Mouse (Mus musculus) erythroblast, embryonic 14.5 days (primary cell): Measurements from ENCODE around the gene Gpsm3. TPM values are rescaled to one million over a fixed set of nuclear protein-coding genes. Genes with fewer than 3 reads are reported as not detected.
"Not testable (repeated sequence)": the region's sequence is repeated elsewhere in the genome, so short reads cannot be mapped to it uniquely, and the experiment has no call there.

Experiments used
- H3K27me3 ChIP-seq: 2 replicates; pipeline ENCODE4 v1.6.1; 2012; ENCODE audit warnings: inconsistent platforms; ENCODE audit not compliant: control insufficient read depth
- H3K36me3 ChIP-seq: 2 replicates; pipeline ENCODE4 v1.6.1; 2012; ENCODE audit warnings: mild to moderate bottlenecking, inconsistent platforms; ENCODE audit not compliant: control insufficient read depth
- H3K4me1 ChIP-seq: 2 replicates; pipeline ENCODE4 v1.6.1; 2012; ENCODE audit warnings: inconsistent platforms; ENCODE audit not compliant: control insufficient read depth
- H3K4me3 ChIP-seq: replicated peaks from 2 replicates; pipeline ENCODE3; 2012; ENCODE audit warnings: moderate library complexity, mild to moderate bottlenecking, inconsistent platforms
- H3K9me3 ChIP-seq: 2 replicates; pipeline ENCODE4 v1.6.1; 2012; ENCODE audit warnings: low read length, inconsistent platforms, mixed read lengths; ENCODE audit not compliant: control insufficient read depth
- GATA1 ChIP-seq: IDR thresholded peaks from 2 replicates; pipeline ENCODE4 v1.6.1; 2012; ENCODE audit warnings: low read length, inconsistent platforms, mixed read lengths
- TAL1 ChIP-seq: IDR thresholded peaks from 3 replicates; pipeline ENCODE4 v1.6.1; 2012; ENCODE audit warnings: low read length, inconsistent platforms, mixed read lengths
- polyA plus RNA-seq: library from polyadenylated mRNA; stranded (reverse); fragments of >175 nt; gene quantifications from 2 replicates; pipeline ENCODE4 v1.2.3, GENCODE M21; 2012

Gene Gpsm3
- polyA plus RNA-seq, result 1.2 and 1.3 TPM in 2 replicates

DNA sequence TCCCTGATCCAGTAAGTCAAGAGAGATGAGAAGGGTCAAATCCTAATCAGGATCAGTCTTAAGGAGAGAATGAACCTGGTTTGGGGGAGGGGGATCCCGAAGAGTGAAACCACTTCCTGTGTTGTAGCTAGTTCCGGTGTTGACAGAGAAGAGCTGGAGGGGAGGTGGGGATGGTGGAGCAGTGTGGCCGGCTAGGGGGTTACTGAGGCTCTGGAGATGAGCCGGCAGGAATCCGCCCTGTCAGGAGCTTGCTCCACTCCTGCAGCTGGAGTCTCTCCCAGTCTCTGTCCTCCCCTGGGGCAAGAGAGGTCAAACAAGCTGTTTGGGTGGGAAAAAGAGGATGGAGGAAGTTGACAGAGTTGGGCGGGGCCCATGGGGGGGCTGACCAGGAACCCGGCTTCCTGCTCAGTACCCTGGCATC is at the start of gene Gpsm3:
Gpsm3 (plus strand) TSS at position 126 of the 421 bp plus-strand sequence.
- Histone ChIP-seq H3K27me3 (peaks cover 26% of the 10 kb centered on the region), H3K36me3 (peaks cover 10% of the 10 kb centered on the region), H3K4me1 (peaks cover 79% of the 10 kb centered on the region), H3K9me3 (no peaks in the 10 kb centered on the region), H3K4me3 (no peak within 1 kb of the TSS)
- TF ChIP-seq GATA1, result no peak
- no peak for TF ChIP-seq TAL1

DNA sequence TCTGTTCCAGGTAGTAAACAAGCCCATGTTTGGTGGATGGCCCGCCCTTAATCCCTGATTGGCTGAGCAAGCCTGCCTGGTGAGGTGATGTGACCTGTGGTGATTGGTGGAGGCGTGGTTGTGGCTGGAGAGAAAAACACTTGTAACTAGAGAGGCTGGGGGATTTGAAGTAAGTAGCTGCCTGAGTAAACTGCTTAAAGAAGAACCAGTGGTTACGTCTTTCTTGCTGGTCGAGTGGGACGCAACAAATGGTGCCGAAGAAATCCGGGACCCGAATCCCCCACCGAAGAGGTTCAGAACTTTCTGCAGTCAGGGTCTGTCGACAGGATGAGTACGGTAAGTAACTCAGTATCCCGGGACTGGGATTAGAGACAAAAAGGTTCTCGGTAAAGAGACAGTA is 46.0 kb upstream of the Gpsm3 start:
- not testable (repeated sequence) for H3K27me3 ChIP-seq, H3K4me1 ChIP-seq, H3K4me3 ChIP-seq, H3K9me3 ChIP-seq, H3K36me3 ChIP-seq

DNA sequence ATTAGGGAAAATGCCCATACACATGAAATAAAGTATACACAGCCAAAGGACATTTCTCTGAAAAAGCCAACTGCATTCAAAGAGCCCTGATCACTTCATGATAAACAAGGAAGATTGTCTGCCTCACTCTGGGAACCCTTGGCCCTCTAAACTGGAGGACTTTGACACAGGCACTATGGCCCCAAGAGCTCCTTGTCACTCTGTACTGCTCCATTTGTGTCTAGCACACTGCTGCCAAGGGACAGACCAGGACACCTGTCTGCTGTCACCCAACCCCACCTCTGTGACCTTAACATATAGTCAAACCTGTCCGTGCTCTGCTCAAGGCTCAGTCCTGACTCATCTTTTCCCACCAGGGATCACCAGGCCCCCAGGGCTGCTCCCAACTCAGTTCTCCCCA is 42.8 kb upstream of the Gpsm3 start:
- TF ChIP-seq GATA1 (no peak), TAL1 (no peak)
- Histone ChIP-seq H3K9me3 (no peaks in the 10 kb centered on the region), H3K4me3 (no peak overlapping the region), H3K27me3 (no peaks in the 10 kb centered on the region), H3K36me3 (no peaks in the 10 kb centered on the region), H3K4me1 (no peaks in the 10 kb centered on the region)

DNA sequence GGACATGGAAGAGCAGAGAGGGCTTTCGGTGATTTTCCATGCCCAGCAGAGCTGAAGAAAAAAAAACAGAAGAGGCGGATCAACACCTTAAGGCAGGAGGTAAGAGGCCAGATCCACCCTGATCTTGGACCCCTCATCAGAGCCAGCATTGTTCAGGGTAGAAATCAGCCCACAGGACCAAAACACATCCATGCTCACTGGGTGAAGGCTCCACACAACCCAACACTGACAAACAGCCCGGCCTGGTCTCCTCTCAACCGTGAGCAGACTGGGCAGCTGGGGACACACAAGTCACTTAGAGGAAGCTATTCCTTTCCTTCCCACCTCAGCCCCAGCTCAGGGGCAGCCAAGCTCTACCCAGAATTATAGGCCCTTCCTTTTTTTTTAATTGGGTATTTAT is 42.0 kb upstream of the Gpsm3 start:
- Histone ChIP-seq H3K4me1 (no peaks in the 10 kb centered on the region), H3K36me3 (no peaks in the 10 kb centered on the region), H3K4me3 (no peak overlapping the region), H3K9me3 (no peaks in the 10 kb centered on the region), H3K27me3 (no peaks in the 10 kb centered on the region)
- TF ChIP-seq TAL1, result no peak
- no peak for TF ChIP-seq GATA1

DNA sequence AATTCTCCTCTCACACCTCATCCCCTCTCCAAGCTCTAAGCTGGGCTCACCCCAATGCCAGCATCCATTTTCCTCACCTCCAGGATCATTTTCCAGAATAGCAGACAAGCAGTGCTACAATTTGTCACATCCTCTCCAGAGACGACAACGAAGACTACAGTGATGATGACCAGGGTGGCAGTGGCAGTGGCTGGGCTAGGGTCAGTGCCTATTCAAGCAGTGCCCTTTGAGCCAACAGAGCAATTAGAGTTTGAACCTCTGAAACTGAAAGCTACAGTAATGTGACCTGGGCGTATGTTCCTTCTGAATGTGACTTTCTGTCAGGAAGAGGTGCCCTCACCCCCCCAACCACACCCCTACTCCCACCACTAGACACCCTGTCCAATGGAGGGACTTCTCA is 40.5 kb upstream of the Gpsm3 start:
- H3K27me3 ChIP-seq, result no peaks in the 10 kb centered on the region
- no peak for TF ChIP-seq TAL1
- H3K9me3 ChIP-seq, result no peaks in the 10 kb centered on the region
- H3K36me3 ChIP-seq, result no peaks in the 10 kb centered on the region
- no peak overlapping the region for H3K4me3 ChIP-seq
- H3K4me1 ChIP-seq, result no peaks in the 10 kb centered on the region

DNA sequence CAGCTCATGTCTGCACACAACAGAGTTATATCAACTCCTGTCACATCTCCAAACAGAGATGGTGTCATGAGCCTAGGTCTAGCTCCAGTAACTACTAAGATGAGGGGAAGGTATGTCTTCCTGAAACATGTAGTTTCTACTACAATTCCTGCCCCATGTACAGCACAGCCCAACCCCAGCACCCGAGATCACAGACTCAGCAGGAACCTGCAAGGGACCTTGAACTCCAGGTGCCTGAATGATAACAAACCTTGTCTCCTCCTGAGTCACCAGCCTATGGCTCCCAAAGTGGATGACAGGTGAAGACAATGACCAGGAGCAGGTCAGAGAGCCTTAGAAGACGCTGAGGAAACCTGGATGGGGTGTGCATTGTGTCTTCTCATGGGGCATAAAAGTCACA is 39.8 kb upstream of the Gpsm3 start:
- Histone ChIP-seq H3K4me1 (no peaks in the 10 kb centered on the region), H3K9me3 (no peaks in the 10 kb centered on the region), H3K36me3 (no peaks in the 10 kb centered on the region), H3K4me3 (no peak overlapping the region), H3K27me3 (no peaks in the 10 kb centered on the region)
- TF ChIP-seq TAL1, result no peak
- TF ChIP-seq GATA1, result no peak

DNA sequence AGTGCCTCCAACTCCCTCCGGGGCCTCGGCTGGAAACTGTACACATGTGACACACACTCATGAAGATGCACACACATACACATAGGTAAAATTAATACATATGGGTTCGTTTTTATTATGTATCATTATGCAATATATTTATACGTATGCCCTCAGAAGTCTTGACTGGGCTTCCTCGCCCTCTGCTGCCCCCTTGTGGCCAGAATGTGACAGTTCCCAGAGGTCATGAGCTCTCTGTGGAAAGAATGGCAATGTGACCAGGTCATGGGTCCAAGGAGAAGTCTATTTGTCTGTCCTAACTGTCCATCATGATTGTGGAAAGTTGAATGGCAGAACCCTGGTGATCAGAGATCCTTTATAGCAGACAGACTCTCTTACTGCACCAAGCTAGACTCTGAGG is 34.1 kb upstream of the Gpsm3 start:
- Histone ChIP-seq H3K27me3 (no peaks in the 10 kb centered on the region), H3K36me3 (no peaks in the 10 kb centered on the region), H3K9me3 (no peaks in the 10 kb centered on the region), H3K4me1 (peaks cover 10% of the 10 kb centered on the region), H3K4me3 (no peak overlapping the region)
- TF ChIP-seq GATA1 (no peak), TAL1 (no peak)

DNA sequence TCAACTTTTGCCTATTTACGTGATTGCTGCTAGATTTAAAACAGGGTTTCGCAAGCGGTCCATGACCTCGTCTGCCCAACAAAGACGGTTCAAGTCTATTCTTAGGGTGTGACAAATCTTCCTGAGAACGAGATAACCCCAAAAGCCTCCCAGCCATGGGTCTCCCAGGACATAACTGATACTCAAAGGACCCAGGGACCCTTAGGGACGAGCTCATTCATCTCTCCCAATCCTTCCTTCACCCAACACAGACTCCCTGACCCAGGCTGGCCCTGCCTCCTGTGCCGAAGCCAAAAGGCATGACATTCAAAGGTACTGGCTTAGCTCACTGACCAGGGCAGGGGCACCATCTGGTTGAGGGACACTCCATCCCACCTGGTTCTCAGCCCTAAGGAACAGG is 33.2 kb upstream of the Gpsm3 start:
- H3K4me1 ChIP-seq, result peaks cover 17% of the 10 kb centered on the region
- no peaks in the 10 kb centered on the region for H3K27me3 ChIP-seq
- no peaks in the 10 kb centered on the region for H3K9me3 ChIP-seq
- H3K4me3 ChIP-seq, result no peak overlapping the region
- H3K36me3 ChIP-seq, result no peaks in the 10 kb centered on the region
- TF ChIP-seq GATA1 (no peak), TAL1 (no peak)

DNA sequence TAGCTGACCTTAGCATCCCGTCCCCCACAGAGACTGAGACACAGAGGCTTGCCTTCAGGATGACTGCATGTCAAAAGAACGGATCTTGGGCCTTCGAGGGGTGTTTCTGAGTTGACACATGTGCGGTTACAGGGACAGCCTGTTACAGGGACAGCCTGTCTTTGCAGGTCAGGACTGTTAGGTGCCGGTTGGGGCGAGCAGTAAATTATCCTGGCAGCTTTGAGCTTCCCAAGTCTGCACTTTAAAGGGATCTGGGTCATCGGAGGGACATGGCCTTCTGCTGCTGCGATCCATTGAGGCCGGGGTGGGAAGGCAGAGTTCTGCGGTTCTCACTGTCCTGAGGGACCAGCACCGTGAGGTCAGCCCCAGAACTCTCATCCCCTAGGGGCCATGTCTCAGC is 32.2 kb upstream of the Gpsm3 start:
- Histone ChIP-seq H3K36me3 (no peaks in the 10 kb centered on the region), H3K27me3 (no peaks in the 10 kb centered on the region), H3K9me3 (no peaks in the 10 kb centered on the region), H3K4me1 (peaks cover 18% of the 10 kb centered on the region), H3K4me3 (no peak overlapping the region)
- TF ChIP-seq GATA1 (no peak), TAL1 (no peak)

DNA sequence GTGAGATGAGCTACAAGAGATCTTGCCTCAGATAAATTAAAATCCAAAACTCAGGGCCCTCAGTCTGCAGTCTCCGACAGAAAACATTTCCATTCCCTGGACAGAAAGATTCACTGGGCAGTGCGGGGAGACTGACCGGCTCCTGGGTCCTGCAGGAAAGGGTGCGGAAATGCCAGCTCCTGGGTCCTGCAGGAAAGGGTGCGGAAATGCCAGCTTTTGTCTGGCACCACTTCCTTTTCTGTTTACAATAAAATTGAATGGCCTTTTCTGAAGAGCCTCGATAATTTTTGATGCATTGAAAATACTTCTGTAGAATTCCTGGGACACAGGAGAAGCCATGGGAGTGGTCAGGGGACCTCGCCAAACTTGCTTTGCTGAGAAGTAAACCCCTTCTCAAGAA is 30.5 kb upstream of the Gpsm3 start:
- Histone ChIP-seq H3K4me1 (peaks cover 21% of the 10 kb centered on the region), H3K36me3 (no peaks in the 10 kb centered on the region), H3K4me3 (no peak overlapping the region), H3K9me3 (no peaks in the 10 kb centered on the region), H3K27me3 (peaks cover under 1% of the 10 kb centered on the region; the same call in 1 of the 2 replicates)
- no peak for TF ChIP-seq GATA1
- no peak for TF ChIP-seq TAL1

DNA sequence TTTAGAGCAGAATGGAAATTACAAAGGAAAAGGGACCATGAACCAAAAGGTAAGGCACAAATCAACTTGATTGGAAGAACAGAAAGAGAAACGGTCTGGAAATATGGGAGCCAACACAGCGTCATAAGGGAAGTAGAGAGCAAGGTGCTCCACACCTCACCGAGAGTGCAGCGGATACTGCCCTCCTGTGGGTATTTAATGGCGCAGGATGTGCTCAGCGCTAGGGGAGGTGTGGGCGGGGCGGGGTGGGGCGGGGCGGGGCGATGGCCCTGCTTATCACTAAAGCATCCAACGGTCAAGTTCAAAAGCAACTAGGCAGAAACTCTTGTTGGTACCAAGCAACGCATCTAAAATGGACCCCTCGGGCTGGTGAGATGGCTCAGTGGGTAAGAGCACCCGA is 29.7 kb upstream of the Gpsm3 start:
- Histone ChIP-seq H3K4me1 (peaks cover 22% of the 10 kb centered on the region), H3K27me3 (peaks cover 6% of the 10 kb centered on the region), H3K4me3 (no peak overlapping the region), H3K9me3 (no peaks in the 10 kb centered on the region), H3K36me3 (no peaks in the 10 kb centered on the region)
- TF ChIP-seq TAL1 (no peak), GATA1 (no peak)
